Mouse (Mus musculus) limb, embryonic 13.5 days (tissue): ENCODE measurements around the gene Gm5475. TPM values are rescaled to one million over a fixed set of nuclear protein-coding genes. Genes with fewer than 3 reads are reported as not detected.
A peak's percentile ranks its signal among the peaks of the same experiment; 100 is the strongest.

ENCODE experiments used
- ATAC-seq: fragments of 200-750 bp; cut with Nextera tagmentation; 2 replicates; pipeline ENCODE4 v1.8.0; 2017; ENCODE audit warnings: low read depth, moderate number of reproducible peaks, moderate TSS enrichment; ENCODE audit not compliant: low FRiP score
- H3K27ac ChIP-seq: fragments of 300-500 bp; sonication (generic); 2 replicates; pipeline ENCODE4 v1.5.1; 2015; ENCODE audit warnings: inconsistent platforms, mild to moderate bottlenecking, moderate library complexity
- H3K27me3 ChIP-seq: fragments of 300-500 bp; sonication (generic); 2 replicates; pipeline ENCODE4 v1.6.1; 2015; ENCODE audit warnings: mild to moderate bottlenecking, inconsistent platforms
- H3K36me3 ChIP-seq: fragments of 300-500 bp; sonication (generic); 2 replicates; pipeline ENCODE4 v1.6.1; 2015; ENCODE audit warnings: inconsistent platforms, mild to moderate bottlenecking, moderate library complexity
- H3K4me1 ChIP-seq: fragments of 300-500 bp; sonication (generic); 2 replicates; pipeline ENCODE4 v1.6.1; 2015; ENCODE audit warnings: inconsistent platforms
- H3K4me2 ChIP-seq: fragments of 300-500 bp; sonication (generic); replicated peaks from 2 replicates; pipeline ENCODE4 v1.6.1; 2015; ENCODE audit warnings: inconsistent platforms, mild to moderate bottlenecking, moderate library complexity
- H3K4me3 ChIP-seq: fragments of 300-500 bp; sonication (generic); 2 replicates; pipeline ENCODE4 v1.5.1; 2015; ENCODE audit warnings: moderate library complexity, mild to moderate bottlenecking, inconsistent platforms
- H3K9ac ChIP-seq: fragments of 300-500 bp; sonication (generic); 2 replicates; pipeline ENCODE4 v1.6.1; 2015; ENCODE audit warnings: mild to moderate bottlenecking, inconsistent platforms
- H3K9me3 ChIP-seq: fragments of 300-500 bp; sonication (generic); 2 replicates; pipeline ENCODE4 v1.6.1; 2016; ENCODE audit warnings: inconsistent platforms
- WGBS: fragments of 180-500 bp; shearing (Covaris S2); methylation state at CpG from one replicate; pipeline ENCODE4 v1.1.7; 2015; 5-methylcytosine and 5-hydroxymethylcytosine counted together
- polyA plus RNA-seq: library from polyadenylated mRNA; unstranded; fragments of >200 nt; fragmentation: Nextera tagmentation; extraction: Ambion mirVana; gene quantifications from 2 replicates; pipeline ENCODE4 v1.2.1, GENCODE M21; 2015

Gm5475 gene
- polyA plus RNA-seq, 1 experiment from 2014 or later = 0.05 TPM

DNA sequence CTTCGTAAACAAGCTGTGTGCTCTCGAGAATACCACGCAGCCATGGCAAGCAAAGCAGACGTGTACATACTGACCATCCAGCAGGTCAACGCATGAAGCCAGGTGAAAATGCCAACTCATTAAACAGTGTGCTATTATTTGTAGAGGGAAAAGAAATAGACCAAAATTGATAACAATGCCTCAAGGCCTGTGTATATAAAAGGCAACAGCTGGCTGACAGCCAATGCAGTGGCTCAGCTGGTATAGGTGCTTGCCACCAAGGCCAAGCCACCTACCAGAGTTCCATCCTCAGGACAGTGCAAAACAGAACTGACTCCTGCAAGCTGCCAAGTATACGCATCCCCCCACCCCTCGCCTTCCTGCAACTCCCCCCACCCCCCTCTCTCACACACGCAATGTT is 6.3 kb upstream of the Gm5475 start:
- no peaks in the 10 kb centered on the region for H3K27me3 ChIP-seq
- WGBS = 90% methylated on average over 8 of the region's 8 CpGs
- no peaks in the 10 kb centered on the region for H3K9me3 ChIP-seq
- H3K4me1 ChIP-seq = peaks cover 45% of the 10 kb centered on the region
- no peak for ATAC-seq
- H3K27ac ChIP-seq = no peak overlapping the region
- H3K4me3 ChIP-seq = no peak overlapping the region
- H3K9ac ChIP-seq = no peak overlapping the region
- no peak overlapping the region for H3K4me2 ChIP-seq
- H3K36me3 ChIP-seq = peaks cover 14% of the 10 kb centered on the region

DNA sequence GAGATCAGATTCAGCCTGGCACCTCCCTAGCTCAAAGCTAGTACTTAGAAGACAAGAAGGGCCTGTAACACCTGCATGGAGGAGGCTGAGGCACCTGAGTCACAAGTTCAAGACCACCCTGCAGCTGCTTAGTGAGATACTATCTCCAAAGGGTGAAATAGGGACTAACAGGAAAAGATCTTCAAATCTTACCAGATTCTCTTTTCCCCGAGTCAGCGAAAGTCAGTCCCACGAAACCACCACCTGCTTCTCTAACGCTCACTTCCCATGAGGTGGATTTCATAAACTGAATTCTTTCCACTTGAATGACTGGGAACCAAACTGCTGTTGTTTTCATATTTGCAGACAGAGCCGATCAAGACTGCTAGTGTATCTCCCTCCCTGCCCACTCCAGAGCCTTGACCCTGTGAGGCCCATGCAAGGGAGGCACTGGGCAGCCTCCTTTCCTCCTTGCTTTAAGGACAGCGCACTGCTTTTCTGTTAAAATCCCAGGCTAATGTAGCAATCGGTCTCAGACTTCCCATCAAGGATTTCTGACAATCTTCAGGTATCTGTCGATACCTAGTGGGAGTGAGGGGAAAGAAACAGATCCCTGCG is 4.0 kb upstream of the Gm5475 start:
- Histone ChIP-seq H3K9ac (no peak overlapping the region), H3K4me3 (no peak overlapping the region), H3K27ac (no peak overlapping the region), H3K9me3 (no peaks in the 10 kb centered on the region), H3K27me3 (no peaks in the 10 kb centered on the region), H3K36me3 (no peaks in the 10 kb centered on the region), H3K4me2 (no peak overlapping the region), H3K4me1 (peaks cover 57% of the 10 kb centered on the region)
- no peak for ATAC-seq
- WGBS = 85% methylated on average over 9 of the region's 9 CpGs

DNA sequence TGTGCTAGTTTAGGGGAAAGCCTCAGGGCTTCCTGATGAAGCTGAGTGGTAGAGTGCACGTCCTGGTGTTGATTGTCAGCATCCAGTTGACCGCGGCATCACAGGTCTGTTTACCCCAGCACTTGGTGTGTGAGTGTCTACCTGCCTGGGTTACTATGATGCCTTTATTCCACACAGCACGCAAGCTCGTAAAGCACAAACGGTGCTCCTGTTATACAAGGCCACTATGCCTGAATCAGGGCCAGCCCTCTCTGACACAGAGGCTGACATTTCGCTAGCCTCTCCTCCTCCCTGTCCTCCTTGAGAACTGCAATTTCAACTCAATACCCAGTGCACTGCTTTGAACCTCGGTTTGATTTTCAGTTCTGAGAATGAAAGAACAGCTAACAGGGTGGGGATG is 2.6 kb upstream of the Gm5475 start:
- Histone ChIP-seq H3K4me1 (peaks cover 61% of the 10 kb centered on the region), H3K9ac (peak overlapping the region; percentile 45; the same call in 1 of the 2 replicates), H3K9me3 (no peaks in the 10 kb centered on the region), H3K36me3 (no peaks in the 10 kb centered on the region), H3K27me3 (peaks cover 4% of the 10 kb centered on the region; the same call in 1 of the 2 replicates), H3K4me2 (no peak overlapping the region), H3K4me3 (no peak overlapping the region), H3K27ac (peak overlapping the region; percentile 10; the same call in 1 of the 2 replicates)
- no peak for ATAC-seq
- WGBS = 52% methylated on average over 8 of the region's 8 CpGs

DNA sequence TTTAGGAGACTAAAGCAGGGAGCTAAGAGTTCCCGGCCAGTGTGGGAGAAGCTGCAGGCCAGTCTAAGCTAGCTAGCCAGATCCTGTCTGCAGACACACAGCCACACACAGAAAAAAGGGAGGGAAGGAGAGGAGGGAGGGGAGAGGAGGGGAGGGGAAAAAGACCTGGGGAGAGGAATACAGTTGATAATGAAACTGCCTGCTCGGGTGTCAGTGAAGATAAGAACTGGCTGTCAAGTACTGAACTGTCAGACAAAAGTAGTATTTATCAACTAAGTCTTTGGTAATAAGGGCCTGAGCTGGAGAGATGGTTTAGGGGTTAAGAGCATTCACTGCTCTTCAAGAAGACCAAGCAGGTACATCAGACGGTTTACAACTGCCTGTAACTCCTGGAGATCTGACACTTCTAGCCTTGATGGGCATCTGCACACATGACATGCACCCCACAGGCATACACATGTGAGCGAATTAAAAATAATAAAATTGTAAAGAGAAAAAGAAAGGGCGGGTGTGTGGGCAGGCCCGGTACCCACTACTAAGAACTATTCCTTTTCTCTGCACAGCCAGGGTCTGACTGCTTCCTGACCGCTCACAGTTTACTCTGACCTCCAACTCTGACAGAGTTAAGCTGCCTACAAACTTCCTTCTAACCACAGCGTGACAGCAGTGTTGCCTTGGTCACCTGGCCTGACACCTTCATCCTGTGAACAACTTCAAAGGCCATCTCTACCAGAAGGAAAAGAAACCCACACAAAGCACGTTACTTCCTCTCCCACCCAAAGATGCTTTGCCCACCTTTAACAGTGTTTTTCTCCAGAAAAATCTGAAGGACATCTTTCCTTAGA is 1.8 kb upstream of the Gm5475 start:
- Histone ChIP-seq H3K4me3 (no peak overlapping the region), H3K27ac (peak overlapping the region; percentile 10; the same call in 1 of the 2 replicates), H3K4me2 (no peak overlapping the region; the same call in 1 of the 2 replicates), H3K9me3 (no peaks in the 10 kb centered on the region), H3K9ac (peak overlapping the region; percentile 45; the same call in 1 of the 2 replicates), H3K27me3 (peaks cover 12% of the 10 kb centered on the region), H3K36me3 (no peaks in the 10 kb centered on the region), H3K4me1 (peaks cover 67% of the 10 kb centered on the region)
- no peak for ATAC-seq
- WGBS = 68% methylated on average over 9 of the region's 9 CpGs

DNA sequence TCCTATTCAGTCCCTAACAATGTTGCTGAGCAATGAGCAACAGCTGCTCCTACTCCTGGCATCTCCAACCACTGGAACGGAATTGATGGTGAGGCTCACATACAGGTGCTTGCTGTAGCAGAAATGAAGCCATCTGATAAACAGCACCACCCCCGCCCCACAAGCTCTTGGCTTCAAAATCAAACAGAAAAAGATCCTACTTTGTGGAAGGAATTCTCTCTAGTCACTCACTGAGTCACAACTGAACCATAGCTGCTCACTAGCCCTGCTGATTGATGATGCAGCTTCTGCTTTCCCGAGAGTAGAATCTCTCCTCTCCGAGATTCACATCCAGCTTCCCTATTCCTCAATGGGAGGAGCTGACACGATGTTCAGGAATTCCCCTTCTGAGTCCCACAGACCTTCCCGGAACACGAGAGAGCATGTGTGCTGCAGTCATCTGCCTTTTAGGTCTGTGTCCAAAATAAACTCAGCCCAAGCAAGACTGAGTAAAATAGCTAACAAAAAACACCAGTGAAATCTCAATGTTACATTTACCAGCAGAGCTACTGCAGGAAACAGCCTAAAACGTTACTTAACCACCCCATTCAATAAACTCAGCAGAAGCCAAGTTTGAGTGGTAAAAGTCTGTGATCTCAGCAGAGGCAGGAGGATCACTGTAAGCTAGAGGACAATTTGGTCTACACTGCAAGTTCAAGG is 739 bp upstream of the Gm5475 start:
- H3K27me3 ChIP-seq = peaks cover 17% of the 10 kb centered on the region
- no peak overlapping the region for H3K27ac ChIP-seq
- no peak for ATAC-seq
- H3K4me2 ChIP-seq = peak overlapping the region; percentile 82
- H3K9ac ChIP-seq = peak overlapping the region; percentile 95
- H3K9me3 ChIP-seq = no peaks in the 10 kb centered on the region
- peaks cover 59% of the 10 kb centered on the region for H3K4me1 ChIP-seq
- H3K36me3 ChIP-seq = no peaks in the 10 kb centered on the region
- 33% methylated on average over 8 of the region's 8 CpGs for WGBS
- peak overlapping the region; percentile 94 for H3K4me3 ChIP-seq

DNA sequence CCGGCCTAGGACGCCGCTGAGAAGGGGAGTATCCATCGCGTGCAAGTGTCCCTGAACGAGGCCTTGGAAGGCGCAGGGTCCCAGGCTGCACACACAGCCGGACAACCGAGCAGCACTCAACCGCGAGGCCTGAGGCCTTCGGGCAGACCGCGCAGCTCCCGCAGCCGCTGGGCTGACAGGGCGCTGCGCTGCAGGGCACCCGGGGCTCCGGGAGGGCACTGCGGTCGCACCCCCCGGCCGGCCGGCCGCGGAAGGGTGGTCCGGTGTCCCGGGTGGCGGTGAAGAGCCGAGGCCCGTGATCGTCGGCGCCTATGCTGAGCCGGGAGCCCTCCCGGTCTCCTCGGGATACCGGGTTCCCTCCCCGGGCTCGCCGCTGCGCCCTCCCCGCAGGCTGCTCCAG is 529 bp downstream of the Gm5475 start:
- Histone ChIP-seq H3K27me3 (peaks cover 17% of the 10 kb centered on the region), H3K4me1 (peaks cover 53% of the 10 kb centered on the region), H3K36me3 (no peaks in the 10 kb centered on the region), H3K27ac (no peak overlapping the region; the same call in 1 of the 2 replicates), H3K4me3 (peak overlapping the region; percentile 94), H3K4me2 (peak overlapping the region; percentile 82), H3K9me3 (no peaks in the 10 kb centered on the region), H3K9ac (peak overlapping the region; percentile 95)
- ATAC-seq = peak; percentile 52
- WGBS = under 1% methylated on average over 30 of the region's 44 CpGs

DNA sequence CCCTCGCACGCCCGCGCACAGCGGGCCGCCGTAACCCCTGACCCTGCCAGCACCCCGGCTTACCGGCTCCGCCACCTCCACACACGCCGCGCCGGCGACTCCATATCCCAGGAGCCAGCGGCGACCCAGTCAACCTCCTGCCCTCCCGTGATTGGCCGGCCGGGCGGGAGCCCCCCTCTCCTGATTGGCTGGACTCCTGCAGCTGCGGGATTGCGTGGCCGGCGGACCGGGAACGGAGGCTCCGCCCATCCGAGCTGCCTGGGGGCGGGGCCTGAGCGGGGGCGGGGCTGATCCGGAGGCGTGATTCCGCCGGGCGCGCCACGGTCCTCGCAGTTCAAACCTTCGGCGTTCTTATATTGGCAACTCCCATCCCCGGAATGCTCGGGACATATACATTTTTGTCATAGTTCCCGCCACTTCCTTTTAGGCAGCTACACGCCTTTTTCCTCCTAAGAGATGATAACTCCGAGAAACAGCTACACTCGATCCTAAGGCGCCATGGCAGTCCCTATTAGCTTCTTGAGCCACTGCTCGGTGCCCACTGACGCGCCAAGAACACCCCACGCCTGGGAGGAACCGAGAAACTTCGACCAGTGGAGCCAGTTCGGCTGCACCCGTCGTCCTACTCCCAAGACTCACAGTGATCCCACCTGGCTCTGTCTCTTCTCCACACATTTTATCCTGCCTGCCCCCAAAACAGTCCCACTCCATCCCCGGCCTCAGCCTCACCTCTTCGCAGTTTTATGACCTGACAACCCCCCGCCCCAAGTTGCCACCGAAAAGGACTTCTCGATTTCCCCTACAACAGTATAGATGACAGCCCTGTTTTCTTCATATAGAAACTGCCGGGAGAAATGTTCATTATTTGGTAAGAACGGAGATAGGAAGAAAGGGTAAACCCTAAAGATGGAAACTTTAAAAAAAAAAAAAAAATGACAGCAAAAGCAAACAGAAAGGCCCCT is 1.2 kb downstream of the Gm5475 start:
- H3K4me3 ChIP-seq = peak overlapping the region; percentile 94
- ATAC-seq = peak; percentile 97
- no peaks in the 10 kb centered on the region for H3K9me3 ChIP-seq
- H3K27ac ChIP-seq = no peak overlapping the region
- H3K36me3 ChIP-seq = no peaks in the 10 kb centered on the region
- peaks cover 17% of the 10 kb centered on the region for H3K27me3 ChIP-seq
- peak overlapping the region; percentile 95 for H3K9ac ChIP-seq
- H3K4me1 ChIP-seq = peaks cover 46% of the 10 kb centered on the region
- WGBS = under 1% methylated on average over 64 of the region's 65 CpGs
- peak overlapping the region; percentile 82 for H3K4me2 ChIP-seq

DNA sequence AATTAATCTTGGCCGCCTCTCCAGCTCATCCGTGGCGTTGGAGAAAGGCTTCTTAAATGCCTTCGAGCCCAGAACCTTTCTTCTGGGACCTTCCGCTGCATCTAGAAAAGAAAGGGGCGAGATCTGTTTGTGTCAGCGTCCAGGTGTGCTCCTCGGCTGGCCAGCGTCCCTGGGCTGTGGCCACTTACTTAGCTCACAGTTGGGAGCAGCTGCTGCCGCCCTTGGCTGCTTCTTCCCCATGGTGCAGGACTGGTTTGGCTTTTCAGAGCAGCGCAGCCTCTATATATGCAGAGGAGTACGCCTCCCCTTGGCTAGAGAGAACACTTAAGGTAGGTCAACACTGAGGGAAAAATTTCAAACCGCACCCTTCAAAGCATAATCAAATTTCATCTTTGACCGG is 2.0 kb downstream of the Gm5475 start:
- Histone ChIP-seq H3K9ac (peak overlapping the region; percentile 58), H3K4me3 (peak overlapping the region; percentile 94), H3K36me3 (no peaks in the 10 kb centered on the region), H3K4me2 (peak overlapping the region; percentile 82), H3K27me3 (peaks cover 17% of the 10 kb centered on the region), H3K9me3 (no peaks in the 10 kb centered on the region), H3K4me1 (peaks cover 50% of the 10 kb centered on the region), H3K27ac (no peak overlapping the region)
- no peak for ATAC-seq
- WGBS = 2% methylated on average over 14 of the region's 14 CpGs

DNA sequence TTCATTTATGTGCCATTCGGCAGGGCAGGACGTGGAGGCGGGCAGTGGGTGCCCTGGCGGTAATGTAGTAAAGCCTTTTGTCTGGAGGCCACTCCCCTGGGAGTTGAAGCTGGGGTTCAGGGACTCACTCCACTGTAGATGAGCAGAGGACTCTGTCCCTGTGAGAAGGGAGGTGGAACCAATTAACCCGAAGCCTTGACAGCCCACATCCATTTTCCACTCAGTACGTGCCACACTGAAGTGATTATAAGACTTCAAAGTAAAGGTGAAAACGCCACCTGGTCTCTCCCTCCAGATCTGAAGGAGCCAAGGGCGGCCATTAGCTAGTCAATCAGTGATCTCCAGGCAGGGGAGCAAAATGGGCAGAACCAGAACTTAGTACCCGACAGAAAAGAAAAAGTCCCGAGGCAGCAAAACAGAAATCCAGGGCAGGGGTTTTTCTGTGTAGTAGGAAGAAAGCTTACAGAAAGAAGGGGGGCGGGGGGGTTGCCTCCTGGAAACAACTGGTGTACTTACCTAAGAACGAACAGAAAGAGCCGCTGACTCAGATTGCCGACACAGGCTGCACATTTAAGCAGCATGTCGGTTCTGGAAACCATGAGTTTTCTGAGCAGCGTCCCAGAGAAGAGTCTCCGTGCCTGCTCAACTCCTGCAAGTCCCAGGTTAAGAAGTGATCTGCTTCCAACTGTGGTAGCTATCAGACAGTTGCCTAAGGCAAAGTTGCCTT is 2.6 kb downstream of the Gm5475 start, which contains the start of gene Slc11a2:
Gene Slc11a2, minus strand, starts transcription at position 677 of the 727 bp plus-strand sequence.
- peak within 1 kb of the TSS; percentile 82 for H3K4me2 ChIP-seq
- H3K4me1 ChIP-seq = peaks cover 45% of the 10 kb centered on the region
- no peaks in the 10 kb centered on the region for H3K9me3 ChIP-seq
- H3K4me3 ChIP-seq = peak within 1 kb of the TSS; percentile 94
- no peak for ATAC-seq
- WGBS = 9% methylated on average over 17 of the region's 17 CpGs
- H3K27me3 ChIP-seq = peaks cover 17% of the 10 kb centered on the region
- H3K36me3 ChIP-seq = no peaks in the 10 kb centered on the region
- peak within 1 kb of the TSS; percentile 6; the same call in 1 of the 2 replicates for H3K27ac ChIP-seq
- peak within 1 kb of the TSS; percentile 58 for H3K9ac ChIP-seq

DNA sequence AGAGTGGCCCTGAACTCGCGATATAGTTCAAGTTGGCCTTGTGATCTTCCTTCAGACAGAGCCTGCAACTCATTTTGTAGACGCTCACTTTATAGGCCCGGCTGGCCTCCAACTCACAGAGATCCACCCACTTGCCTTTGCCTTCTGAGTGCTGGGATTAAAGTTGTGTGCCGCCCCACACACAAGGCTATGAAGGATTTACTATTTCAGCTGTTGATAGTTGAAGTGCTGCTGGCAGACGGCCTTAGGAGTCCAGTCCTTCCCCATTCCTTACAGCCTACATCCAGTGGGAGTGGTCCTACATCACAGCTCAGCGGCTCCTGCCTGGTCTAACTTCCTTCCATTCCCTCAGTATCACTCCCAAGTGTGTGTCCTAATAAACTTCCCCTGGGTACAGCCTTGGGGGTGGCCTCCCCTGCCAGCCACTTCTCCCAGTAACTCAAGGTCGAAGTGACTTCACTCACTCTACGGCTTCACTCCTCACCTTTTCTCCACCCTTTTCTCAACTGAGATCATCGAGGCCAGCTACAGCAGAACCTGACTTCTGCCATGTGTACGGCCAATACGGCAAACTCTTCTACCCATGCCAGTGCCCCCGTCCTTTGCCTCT is 6.5 kb downstream of the Gm5475 start:
- H3K27me3 ChIP-seq = peaks cover 17% of the 10 kb centered on the region
- H3K9ac ChIP-seq = no peak overlapping the region
- peaks cover 22% of the 10 kb centered on the region for H3K4me1 ChIP-seq
- no peak for ATAC-seq
- H3K9me3 ChIP-seq = no peaks in the 10 kb centered on the region
- 54% methylated on average over 13 of the region's 13 CpGs for WGBS
- H3K4me3 ChIP-seq = no peak overlapping the region
- H3K4me2 ChIP-seq = no peak overlapping the region
- H3K36me3 ChIP-seq = no peaks in the 10 kb centered on the region
- H3K27ac ChIP-seq = peak overlapping the region; percentile 10; the same call in 1 of the 2 replicates
